Mouse (Mus musculus) kidney, adult 2 months (tissue): ENCODE measurements around the gene Apobr. TPM values are rescaled to one million over a fixed set of nuclear protein-coding genes. Genes with fewer than 3 reads are reported as not detected.

Experiments
- DNase-seq: peaks from one replicate; pipeline ENCODE4 v3.0.0; 2021
- H3K27ac ChIP-seq: fragments of 200-500 bp; 2 replicates; pipeline ENCODE4 v1.5.1; 2012; ENCODE audit warnings: low read depth, low read length, control low read depth, inconsistent platforms; ENCODE audit not compliant: insufficient read depth
- H3K27me3 ChIP-seq: fragments of 200-500 bp; replicated peaks from 2 replicates; pipeline ENCODE4 v1.6.1; 2012; ENCODE audit warnings: mild to moderate bottlenecking, moderate library complexity, low read length, inconsistent platforms; ENCODE audit not compliant: control insufficient read depth, insufficient read depth
- H3K36me3 ChIP-seq: fragments of 200-500 bp; 2 replicates; pipeline ENCODE4 v1.6.1; 2012; ENCODE audit warnings: mild to moderate bottlenecking, moderate library complexity, low read length, inconsistent platforms; ENCODE audit not compliant: control insufficient read depth, insufficient read depth
- H3K4me1 ChIP-seq: fragments of 200-500 bp; 2 replicates; pipeline ENCODE4 v1.6.1; 2011; ENCODE audit warnings: low read length; ENCODE audit not compliant: control insufficient read depth, insufficient read depth
- H3K4me3 ChIP-seq: fragments of 200-500 bp; 2 replicates; pipeline ENCODE4 v1.5.1; 2011; ENCODE audit warnings: mild to moderate bottlenecking, low read depth, low read length, control low read depth; ENCODE audit not compliant: insufficient read depth
- CTCF ChIP-seq: fragments of 200-500 bp; conservative IDR thresholded peaks from 2 replicates; pipeline ENCODE4 v1.5.1; 2011; ENCODE audit warnings: low read depth, mild to moderate bottlenecking, control low read depth, low read length, moderate library complexity, mixed read lengths; ENCODE audit not compliant: insufficient read depth, insufficient read length
- POLR2A ChIP-seq: fragments of 200-500 bp; IDR thresholded peaks from one replicate; pipeline ENCODE4 v1.6.1; 2011; ENCODE audit warnings: low read depth, low read length, control low read depth
- WGBS: fragments of 180-500 bp; shearing (Covaris S2); methylation state at CpG from one replicate; pipeline ENCODE4 v1.1.7; 2018; 5-methylcytosine and 5-hydroxymethylcytosine counted together
- polyA plus RNA-seq: library from polyadenylated mRNA; depleted of rRNA; stranded (reverse); fragments of >200 nt; gene quantifications from 2 replicates; pipeline ENCODE4 v1.2.3, GENCODE M21; 2012

Apobr gene
- polyA plus RNA-seq, 1 experiment, result 1.2 TPM

DNA sequence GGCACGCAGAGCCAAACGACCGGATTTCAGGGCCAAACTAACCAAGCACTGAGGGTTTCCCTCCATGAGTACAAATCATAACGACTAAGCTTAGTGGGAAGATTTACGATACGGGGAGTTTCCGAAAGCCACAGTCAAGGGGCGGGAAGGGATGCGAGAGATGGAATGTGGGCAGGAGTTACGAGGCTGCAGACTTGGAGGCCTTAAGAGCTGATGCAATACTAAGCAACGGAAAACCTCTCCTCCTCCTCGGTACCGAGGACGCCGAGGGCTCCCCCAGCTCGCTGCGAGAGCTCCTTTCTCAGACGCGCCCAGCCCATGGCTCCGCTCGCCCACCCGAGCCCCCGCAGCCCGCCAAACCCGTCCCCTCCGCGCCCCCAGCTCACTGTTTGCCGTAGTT, 19.0 kb upstream of the Apobr start:
- Histone ChIP-seq H3K4me1 (peaks cover 3% of the 10 kb centered on the region; the same call in 1 of the 2 replicates), H3K36me3 (peaks cover 6% of the 10 kb centered on the region), H3K4me3 (peak overlapping the region; percentile 97), H3K27me3 (no peaks in the 10 kb centered on the region), H3K27ac (peak overlapping the region; percentile 63; the same call in 1 of the 2 replicates)
- WGBS, result under 1% methylated on average over 28 of the region's 28 CpGs
- TF ChIP-seq POLR2A (no peak), CTCF (no peak)
- peak; percentile 42 for DNase-seq

DNA sequence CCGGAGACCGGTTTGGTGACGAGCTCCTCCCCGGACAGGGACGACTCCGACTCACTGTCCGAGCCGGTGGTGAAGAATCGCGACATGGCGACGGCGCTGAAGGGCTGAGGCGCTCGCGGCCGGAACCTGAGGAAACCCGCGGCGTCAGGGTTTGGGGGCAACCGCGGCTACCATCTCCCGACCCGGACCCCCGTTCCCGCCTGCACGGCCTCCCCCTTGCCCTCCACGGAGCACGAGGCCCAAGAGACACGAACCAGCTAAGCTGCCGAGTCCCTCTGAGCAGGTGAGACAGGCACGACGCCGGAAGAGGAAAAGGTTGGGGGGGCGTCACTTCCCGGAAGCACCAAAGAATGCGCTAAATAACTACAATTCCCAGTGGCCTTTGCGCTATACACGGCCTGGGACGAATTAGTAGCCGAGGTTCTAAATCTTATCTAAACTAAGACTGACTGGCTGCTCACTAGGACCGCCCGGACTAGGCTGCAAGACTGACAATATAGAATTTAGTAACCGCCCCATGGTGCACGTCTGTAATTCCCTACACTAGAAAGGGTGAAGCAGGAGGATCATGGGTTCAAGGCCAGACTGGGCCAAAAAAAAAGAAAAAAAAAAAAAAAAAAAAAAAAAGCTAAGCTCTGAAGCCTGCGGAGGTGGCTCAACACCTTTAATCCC, 18.5 kb upstream of the Apobr start, which contains the start of gene Eif3c:
Gene Eif3c, minus strand, starts transcription at position 318 of the 672 bp plus-strand sequence.
- WGBS, result under 1% methylated on average over 46 of the region's 46 CpGs
- TF ChIP-seq CTCF, result no peak
- peak; percentile 51 for TF ChIP-seq POLR2A
- DNase-seq, result peak; percentile 95
- Histone ChIP-seq H3K4me1 (peaks cover 3% of the 10 kb centered on the region; the same call in 1 of the 2 replicates), H3K4me3 (peak within 1 kb of the TSS; percentile 97), H3K27me3 (no peaks in the 10 kb centered on the region), H3K36me3 (peaks cover 5% of the 10 kb centered on the region; the same call in 1 of the 2 replicates), H3K27ac (peak within 1 kb of the TSS; percentile 72)

DNA sequence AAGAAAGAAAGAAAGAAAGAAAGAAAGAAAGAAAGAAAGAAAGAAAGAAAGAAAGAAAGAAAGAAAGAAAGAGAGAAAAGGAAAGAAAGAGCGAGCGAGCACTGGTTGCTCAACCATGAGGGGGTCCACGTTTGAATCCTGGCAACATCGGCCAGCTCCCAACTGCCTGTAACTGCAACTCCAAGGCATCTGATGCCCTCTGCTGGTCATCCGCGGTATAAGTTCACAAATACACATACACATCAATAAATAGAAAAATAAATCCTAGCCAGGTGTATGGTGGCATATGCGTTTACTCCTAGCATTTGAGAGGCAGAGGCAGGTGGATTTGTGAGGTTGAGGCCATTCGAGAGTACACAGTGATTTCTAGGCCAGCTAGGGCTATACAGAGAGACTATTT, 7.8 kb upstream of the Apobr start:
- DNase-seq, result peak; percentile 69
- TF ChIP-seq CTCF, result peak; percentile 63
- TF ChIP-seq POLR2A, result no peak

DNA sequence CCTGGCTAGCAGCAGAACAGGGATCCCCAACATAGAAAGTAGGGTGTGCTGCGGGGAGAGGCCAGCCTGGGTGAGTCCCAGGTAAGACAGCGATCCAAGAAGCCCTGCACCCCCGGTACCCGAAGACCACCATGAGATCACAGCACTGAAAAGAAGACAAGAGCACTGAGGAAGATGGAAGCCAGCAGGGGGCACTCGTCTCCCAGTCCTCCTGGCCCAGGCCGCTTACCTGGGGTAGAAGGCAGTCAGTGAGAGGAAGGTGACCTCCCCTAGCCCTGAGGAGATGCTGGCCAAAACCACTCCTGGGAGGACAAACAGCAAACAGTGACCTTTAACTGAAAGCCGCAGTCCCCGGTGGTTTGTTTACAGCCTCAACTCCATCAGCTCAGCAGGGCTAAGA, 5.6 kb upstream of the Apobr start:
- DNase-seq, result peak; percentile 77
- peak; percentile 74 for TF ChIP-seq CTCF
- TF ChIP-seq POLR2A, result no peak
- WGBS, result 47% methylated on average over 8 of the region's 8 CpGs
- Histone ChIP-seq H3K4me1 (no peaks in the 10 kb centered on the region), H3K36me3 (no peaks in the 10 kb centered on the region), H3K4me3 (no peak overlapping the region), H3K27ac (peak overlapping the region; percentile 47), H3K27me3 (no peaks in the 10 kb centered on the region)

More for the DNA sequence above, 7.8 kb upstream of the Apobr start:
- H3K36me3 ChIP-seq, result no peaks in the 10 kb centered on the region
- H3K27ac ChIP-seq, result no peak overlapping the region
- no peak overlapping the region for H3K4me3 ChIP-seq
- WGBS, result 59% methylated on average over 8 of the region's 8 CpGs
- H3K4me1 ChIP-seq, result no peaks in the 10 kb centered on the region
- no peaks in the 10 kb centered on the region for H3K27me3 ChIP-seq

DNA sequence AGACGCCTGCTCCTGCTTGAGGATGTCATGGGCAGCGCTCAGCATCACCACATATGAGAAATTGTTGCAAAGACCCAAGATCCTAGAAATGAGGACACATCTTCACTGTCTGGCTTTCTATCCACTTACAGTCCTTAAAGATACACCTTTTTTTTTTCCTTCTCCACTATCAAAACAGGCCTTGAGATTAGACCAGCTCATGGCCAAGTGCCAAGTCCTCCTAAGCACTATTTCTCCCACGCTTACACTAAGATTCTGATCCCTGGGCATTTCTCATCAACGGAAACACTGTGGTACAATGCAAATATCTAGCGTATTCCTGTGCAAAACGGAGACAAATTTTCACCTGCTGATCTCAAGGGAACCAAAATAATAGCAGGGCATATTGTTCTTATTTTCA, 3.1 kb upstream of the Apobr start:
- no peak for DNase-seq
- no peak for TF ChIP-seq POLR2A
- no peak for TF ChIP-seq CTCF
- 85% methylated on average over 6 of the region's 6 CpGs for WGBS

DNA sequence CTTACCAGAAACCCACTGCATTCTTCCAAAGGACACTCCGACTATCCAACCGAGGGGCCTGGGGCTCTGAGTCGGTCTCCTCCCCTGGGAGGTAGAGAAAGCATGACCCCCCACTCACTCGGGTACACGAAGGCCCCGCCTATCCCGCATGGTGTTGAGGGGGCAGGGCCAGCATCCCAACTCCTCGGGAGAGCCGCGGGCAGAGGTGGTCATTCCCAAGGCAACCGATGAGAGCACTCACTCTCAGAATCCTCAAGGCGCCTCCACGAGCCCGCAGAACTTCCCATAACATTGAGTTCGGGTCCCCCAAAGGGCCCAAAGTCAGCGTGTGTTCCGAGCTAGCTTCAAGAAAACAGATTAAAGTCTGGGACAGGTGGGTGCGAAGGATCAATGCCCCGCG, 2.0 kb upstream of the Apobr start:
- Histone ChIP-seq H3K4me3 (peak overlapping the region; percentile 75), H3K4me1 (no peaks in the 10 kb centered on the region), H3K27ac (peak overlapping the region; percentile 74; the same call in 1 of the 2 replicates), H3K27me3 (no peaks in the 10 kb centered on the region), H3K36me3 (no peaks in the 10 kb centered on the region)
- WGBS, result 2% methylated on average over 20 of the region's 20 CpGs
- no peak for DNase-seq
- TF ChIP-seq POLR2A, result no peak
- no peak for TF ChIP-seq CTCF

More for the DNA sequence above, 3.1 kb upstream of the Apobr start:
- no peaks in the 10 kb centered on the region for H3K27me3 ChIP-seq
- no peaks in the 10 kb centered on the region for H3K4me1 ChIP-seq
- no peaks in the 10 kb centered on the region for H3K36me3 ChIP-seq
- no peak overlapping the region; the same call in 1 of the 2 replicates for H3K27ac ChIP-seq
- no peak overlapping the region for H3K4me3 ChIP-seq

DNA sequence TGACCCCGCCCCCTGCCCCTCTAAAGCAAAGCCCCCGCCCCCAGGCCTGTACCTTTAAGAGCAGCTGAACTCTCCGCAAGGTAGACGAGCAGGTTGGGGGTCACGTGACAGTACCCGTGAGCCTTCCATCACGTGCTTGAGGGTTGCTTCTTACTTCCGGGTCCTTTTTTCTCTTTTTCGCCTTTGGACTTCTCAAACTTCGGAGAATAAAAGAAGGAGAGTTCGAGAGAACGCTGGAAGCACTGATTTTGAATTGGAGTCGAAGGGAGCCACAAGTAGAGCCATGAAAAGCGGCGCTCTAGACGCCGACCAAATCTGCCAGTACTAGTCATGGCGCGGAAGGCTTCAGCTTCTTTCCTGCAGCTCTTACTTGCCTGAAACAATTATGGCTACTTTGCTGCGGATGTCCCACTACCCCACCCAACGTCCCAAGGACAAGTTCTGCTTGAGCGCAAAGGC, 1.5 kb upstream of the Apobr start:
- DNase-seq, result peak; percentile 95
- WGBS, result under 1% methylated on average over 22 of the region's 22 CpGs
- Histone ChIP-seq H3K4me3 (peak overlapping the region; percentile 75), H3K4me1 (no peaks in the 10 kb centered on the region), H3K27me3 (no peaks in the 10 kb centered on the region), H3K36me3 (no peaks in the 10 kb centered on the region), H3K27ac (peak overlapping the region; percentile 98)
- TF ChIP-seq CTCF (no peak), POLR2A (no peak)
